Mouse (Mus musculus) T-helper 1 cell (primary cell): Measurements from ENCODE around the gene Olfr1532-ps1.
"Not testable (repeated sequence)": the region's sequence is repeated elsewhere in the genome, so short reads cannot be mapped to it uniquely, and the experiment has no call there.

Source experiments
- in situ Hi-C: fragments of 300-600 bp; cut with MboI, MseI; formaldehyde crosslinking; loops from one replicate; pipeline ENCODE4 v1.15.1; 2025; ENCODE audit warnings: high pct_unique_total_duplicates

Gene Olfr1532-ps1

GRCm38 (mm10) chr7:106907676-106908075 is at the start of gene Olfr1532-ps1:
Gene Olfr1532-ps1 (plus strand): TSS chr7:106908001.
- in situ Hi-C loops: no loop called here

DNA sequence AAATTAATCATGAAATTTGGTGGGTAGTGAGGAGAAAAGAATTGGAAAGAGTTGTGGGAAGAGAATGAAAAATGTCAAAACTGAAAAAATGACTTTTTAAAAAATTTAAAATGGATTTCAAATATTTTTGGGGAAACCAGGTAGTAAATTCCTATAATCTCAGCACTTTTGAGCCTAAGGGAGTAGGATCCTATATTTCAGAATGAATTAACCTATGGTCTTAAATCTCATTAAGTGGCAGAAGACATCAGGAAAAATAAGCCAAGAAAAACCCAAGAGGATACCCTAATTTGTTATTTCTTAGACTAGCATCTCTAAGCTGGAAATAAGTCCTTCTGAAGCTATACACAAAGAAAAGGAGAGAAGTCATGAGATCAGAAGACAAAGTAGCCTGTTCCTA is 44.9 kb upstream of the Olfr1532-ps1 start, which contains the start of gene Olfr704:
Gene Olfr704 (plus strand): TSS at position 301 of the 400 bp plus-strand sequence.
- in situ Hi-C loops: no loop called here

DNA sequence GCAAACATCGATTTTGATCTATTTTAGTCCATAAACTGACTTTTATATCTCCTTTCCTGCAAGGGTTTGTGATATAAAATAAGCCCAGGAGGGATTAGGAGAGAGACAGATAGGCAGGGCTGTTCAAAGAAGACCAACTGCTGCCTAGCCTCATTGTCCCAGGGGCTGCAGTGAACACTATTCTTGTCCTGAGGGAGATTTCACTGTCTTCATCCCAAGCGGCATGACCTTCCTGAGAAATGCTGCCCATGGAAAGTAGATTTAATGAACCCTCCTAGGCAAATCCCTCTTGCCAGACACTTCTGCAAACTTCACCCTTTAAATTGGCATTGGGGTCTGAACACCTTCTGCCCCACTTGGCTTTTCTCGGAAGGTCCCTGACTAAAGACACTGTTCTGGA is 31.0 kb upstream of the Olfr1532-ps1 start, which contains the start of gene Olfr705:
Gene Olfr705 (minus strand): TSS at position 101 of the 400 bp plus-strand sequence.
- in situ Hi-C loops: no loop called here

DNA sequence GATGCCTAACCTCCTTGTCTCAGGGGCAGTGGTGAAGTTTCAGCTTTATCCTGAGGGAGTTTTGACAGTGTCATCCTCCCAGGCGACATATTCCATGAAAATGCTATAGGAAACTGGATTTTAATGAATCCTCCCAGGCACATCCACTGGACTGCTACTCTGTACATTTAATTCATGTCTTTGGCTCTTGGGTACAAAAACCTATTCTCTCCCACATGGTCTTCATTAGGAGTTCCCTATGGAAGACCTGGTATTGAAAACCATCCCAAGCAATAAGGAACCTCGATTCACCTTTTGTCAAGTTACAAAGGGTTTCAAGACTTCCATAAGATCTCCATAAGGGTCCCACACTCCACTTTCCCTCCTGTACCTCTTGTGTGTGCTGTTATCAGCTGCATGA is 19.7 kb upstream of the Olfr1532-ps1 start, which contains the start of gene Olfr706:
Gene Olfr706 (minus strand): TSS at position 101 of the 400 bp plus-strand sequence.
- in situ Hi-C loops: no loop called here

DNA sequence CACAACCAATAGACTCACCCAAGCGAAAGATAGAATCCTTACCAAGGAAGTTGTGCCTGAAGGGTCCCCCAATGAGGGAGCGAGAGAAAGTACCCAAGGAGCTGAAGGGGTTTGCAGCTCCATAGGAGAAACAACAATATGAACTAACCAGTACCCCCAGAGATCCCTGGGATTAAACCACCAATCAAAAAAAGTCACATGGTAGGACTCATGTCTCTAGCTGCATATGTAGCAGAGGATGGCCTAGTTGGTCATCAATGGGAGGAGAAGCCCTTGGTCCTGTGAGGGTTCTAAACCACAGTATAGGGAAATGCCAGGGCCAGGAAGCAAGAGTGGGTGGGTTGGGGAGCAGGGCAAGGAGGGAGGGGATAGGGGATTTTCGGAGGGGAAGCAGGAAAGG is 6.7 kb upstream of the Olfr1532-ps1 start, which contains the start of gene Olfr707:
Gene Olfr707 (minus strand): TSS at position 101 of the 400 bp plus-strand sequence.
- in situ Hi-C loops: not testable (repeated sequence)

DNA sequence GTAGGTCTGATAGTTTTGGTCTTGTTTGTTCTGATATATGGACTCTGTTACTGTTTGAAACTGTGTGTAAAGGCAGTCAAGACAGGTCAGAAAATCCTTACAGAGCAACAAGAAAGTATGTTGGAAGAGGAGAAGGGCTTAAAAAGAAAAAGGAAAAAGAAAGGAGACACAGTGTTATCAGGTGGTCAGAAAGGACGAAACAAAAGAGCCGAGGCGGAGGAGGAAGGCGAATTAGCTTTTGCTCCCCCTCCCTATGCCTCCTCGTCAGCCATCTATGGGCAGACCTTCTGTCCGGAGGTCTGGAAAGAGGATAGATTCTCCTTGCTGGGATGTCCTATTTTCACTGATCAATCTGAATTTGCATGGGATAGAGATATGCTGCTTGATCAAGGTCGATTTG is 13.2 kb downstream of the Olfr1532-ps1 start:
- in situ Hi-C loops: not testable (repeated sequence)

DNA sequence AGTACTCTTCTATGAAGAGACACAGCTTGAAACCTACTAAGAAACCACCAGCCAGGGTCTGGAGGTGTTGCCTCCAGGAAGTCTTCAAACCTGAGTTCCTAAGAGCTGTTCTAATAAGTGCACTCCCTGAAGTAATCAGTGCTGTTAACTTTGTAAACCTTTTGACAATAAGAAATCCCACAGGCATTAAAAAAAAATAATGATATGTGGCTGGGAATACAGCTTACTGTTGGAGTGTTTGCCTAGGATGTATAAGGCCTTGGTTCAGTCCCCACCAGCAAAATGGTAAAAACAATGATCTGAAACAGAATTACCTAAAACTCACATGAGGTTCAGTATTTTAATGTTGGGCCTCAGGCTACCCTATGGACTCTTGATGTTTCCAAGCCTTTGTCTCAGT is 24.3 kb downstream of the Olfr1532-ps1 start, which contains the start of gene Olfr709-ps1:
Gene Olfr709-ps1 (minus strand): TSS at position 101 of the 400 bp plus-strand sequence.
- in situ Hi-C loops: no loop called here

DNA sequence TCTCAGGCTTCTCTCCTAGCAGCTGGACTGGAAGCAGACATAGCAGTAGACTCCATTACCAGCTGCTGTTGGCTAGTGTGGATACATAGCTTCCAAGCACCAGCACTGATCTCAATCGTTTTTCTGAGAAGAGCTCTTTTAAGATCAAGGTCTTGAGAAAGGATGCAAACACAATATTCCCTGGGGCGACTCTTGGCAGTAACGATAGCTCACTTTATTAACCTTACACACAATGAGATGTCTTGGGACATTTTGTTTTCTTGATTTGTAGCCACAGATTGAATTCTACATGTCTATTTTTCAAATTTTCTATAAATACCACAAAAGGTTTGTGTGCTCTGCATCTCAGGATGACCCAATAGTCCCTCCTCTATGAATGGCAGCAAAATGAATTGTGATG is 40.4 kb downstream of the Olfr1532-ps1 start, which contains the start of gene Olfr710:
Gene Olfr710 (minus strand): TSS at position 101 of the 400 bp plus-strand sequence.
- in situ Hi-C loops: no loop called here

DNA sequence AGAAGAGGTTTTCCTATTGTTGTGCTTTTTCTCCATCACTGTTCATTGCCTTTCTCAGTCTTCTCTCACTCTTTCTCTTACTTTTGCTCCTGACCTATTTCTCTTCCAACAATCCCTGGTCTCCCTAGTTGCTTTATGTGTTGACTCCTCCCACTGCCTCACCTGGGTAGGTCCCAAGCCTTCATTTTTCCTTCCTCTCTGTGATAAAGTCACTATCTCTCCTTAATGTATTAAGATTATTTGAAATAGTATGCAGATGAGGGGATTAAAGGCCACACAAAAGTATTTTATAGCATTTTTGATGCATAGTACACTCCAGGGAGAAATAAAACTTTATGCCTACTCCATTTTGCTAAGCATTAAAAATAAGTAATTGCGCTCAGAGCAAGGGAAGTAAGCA is 56.0 kb downstream of the Olfr1532-ps1 start, which contains the start of gene Olfr6:
Gene Olfr6 (minus strand): TSS at position 101 of the 400 bp plus-strand sequence.
- in situ Hi-C loops: no loop called here
